Mouse (Mus musculus): ENCODE measurements around the gene 3110082I17Rik.

Gene 3110082I17Rik

GRCm38 (mm10) chr5:139449926-139450325, 10.4 kb downstream of the 3110082I17Rik start:
- no peak for DNase-seq (ENCODE audit: low spot score)

- DNase-seq (ENCODE audit: low spot score), result no peak
These were observed 11.1 kb downstream of the 3110082I17Rik start for GRCm38 (mm10) chr5:139449161-139449791.

- no peak for DNase-seq (ENCODE audit: low spot score)
These were observed 12.3 kb downstream of the 3110082I17Rik start for GRCm38 (mm10) chr5:139448025-139448424.

- peak; percentile 35 for DNase-seq (ENCODE audit: low spot score)
These were observed 15.1 kb downstream of the 3110082I17Rik start for GRCm38 (mm10) chr5:139445258-139445657.

GRCm38 (mm10) chr5:139442962-139443361, 17.4 kb downstream of the 3110082I17Rik start:
- DNase-seq (ENCODE audit: low spot score), result no peak

- no peak for DNase-seq (ENCODE audit: low spot score)
These were observed 17.9 kb downstream of the 3110082I17Rik start for GRCm38 (mm10) chr5:139442428-139442827.

GRCm38 (mm10) chr5:139441726-139442018, 18.7 kb downstream of the 3110082I17Rik start:
- DNase-seq (ENCODE audit: low spot score), result no peak

GRCm38 (mm10) chr5:139440926-139441725, 19.2 kb downstream of the 3110082I17Rik start:
- no peak for DNase-seq (ENCODE audit: low spot score)

- DNase-seq (ENCODE audit: low spot score), result no peak
These were observed 19.9 kb downstream of the 3110082I17Rik start for GRCm38 (mm10) chr5:139440451-139440850.

- DNase-seq (ENCODE audit: low spot score), result no peak
These were observed 21.9 kb downstream of the 3110082I17Rik start for GRCm38 (mm10) chr5:139438440-139438839.

GRCm38 (mm10) chr5:139437769-139438168, 22.6 kb downstream of the 3110082I17Rik start:
- DNase-seq (ENCODE audit: low spot score), result no peak

GRCm38 (mm10) chr5:139434940-139435339, 25.4 kb downstream of the 3110082I17Rik start:
- no peak for DNase-seq (ENCODE audit: low spot score)

GRCm38 (mm10) chr5:139433842-139434568, 26.3 kb downstream of the 3110082I17Rik start:
- no peak for DNase-seq (ENCODE audit: low spot score)

- no peak for DNase-seq (ENCODE audit: low spot score)
These were observed 27.4 kb downstream of the 3110082I17Rik start for GRCm38 (mm10) chr5:139432747-139433508.

GRCm38 (mm10) chr5:139432333-139432732, 28.0 kb downstream of the 3110082I17Rik start:
- DNase-seq (ENCODE audit: low spot score), result no peak

GRCm38 (mm10) chr5:139429818-139430341, 30.4 kb downstream of the 3110082I17Rik start:
- no peak for DNase-seq (ENCODE audit: low spot score)

- no peak for DNase-seq (ENCODE audit: low spot score)
These were observed 32.3 kb downstream of the 3110082I17Rik start for GRCm38 (mm10) chr5:139427989-139428388.

GRCm38 (mm10) chr5:139427001-139427400, 33.3 kb downstream of the 3110082I17Rik start:
- no peak for DNase-seq (ENCODE audit: low spot score)

- DNase-seq (ENCODE audit: low spot score), result no peak
These were observed 35.1 kb downstream of the 3110082I17Rik start for GRCm38 (mm10) chr5:139425198-139425597.

- DNase-seq (ENCODE audit: low spot score), result peak; percentile 49
These were observed 37.1 kb downstream of the 3110082I17Rik start, which contains the start of gene Gper1 for GRCm38 (mm10) chr5:139423026-139423865. Gene Gper1, plus strand, starts transcription at chr5:139423151.

- DNase-seq (ENCODE audit: low spot score), result no peak
These were observed 41.7 kb downstream of the 3110082I17Rik start for GRCm38 (mm10) chr5:139418633-139419032.

Data from ovary, postnatal 36 days (tissue).